Mouse (Mus musculus) hindbrain, embryonic 14.5 days (tissue): ENCODE measurements around the gene Trak2. TPM values are rescaled to one million over a fixed set of nuclear protein-coding genes. Genes with fewer than 3 reads are reported as not detected.

Experiments
- ATAC-seq: fragments of 200-750 bp; cut with Nextera tagmentation; 2 replicates; pipeline ENCODE4 v1.8.0; 2017; ENCODE audit warnings: moderate number of reproducible peaks, mild to moderate bottlenecking, moderate TSS enrichment, moderate library complexity; ENCODE audit not compliant: low FRiP score
- DNase-seq: peaks from one replicate; pipeline ENCODE4 v3.0.0-alpha.2; 2015; ENCODE audit warnings: low spot score
- H3K27ac ChIP-seq: fragments of 300-500 bp; sonication (generic); 2 replicates; pipeline ENCODE4 v1.5.1; 2014; ENCODE audit warnings: mild to moderate bottlenecking, moderate library complexity
- H3K27me3 ChIP-seq: fragments of 300-500 bp; sonication (generic); 2 replicates; pipeline ENCODE4 v1.6.1; 2014; ENCODE audit warnings: mild to moderate bottlenecking, low read length, mixed read lengths; ENCODE audit not compliant: control insufficient read depth, insufficient read depth
- H3K36me3 ChIP-seq: fragments of 300-500 bp; sonication (generic); replicated peaks from 2 replicates; pipeline ENCODE4 v1.6.1; 2014; ENCODE audit not compliant: control insufficient read depth, insufficient read depth
- H3K4me1 ChIP-seq: fragments of 300-500 bp; sonication (generic); replicated peaks from 2 replicates; pipeline ENCODE4 v1.6.1; 2014; ENCODE audit warnings: antibody characterized with exemption, low read length, mixed read lengths; ENCODE audit not compliant: control insufficient read depth, insufficient read depth
- H3K4me2 ChIP-seq: fragments of 300-500 bp; sonication (generic); replicated peaks from 2 replicates; pipeline ENCODE4 v1.6.1; 2014; ENCODE audit warnings: mild to moderate bottlenecking, moderate library complexity
- H3K4me3 ChIP-seq: fragments of 300-500 bp; sonication (generic); replicated peaks from 2 replicates; pipeline ENCODE4 v1.5.1; 2014; ENCODE audit warnings: mild to moderate bottlenecking, low read length
- H3K9ac ChIP-seq: fragments of 300-500 bp; sonication (generic); 2 replicates; pipeline ENCODE4 v1.6.1; 2014
- H3K9me3 ChIP-seq: fragments of 300-500 bp; sonication (generic); 2 replicates; pipeline ENCODE4 v1.6.1; 2016; ENCODE audit warnings: low read length; ENCODE audit not compliant: control insufficient read depth
- WGBS: fragments of 180-500 bp; shearing (Covaris S2); extraction: QIAGEN DNeasy Blood & Tissue Kit; methylation state at CpG from one replicate; pipeline ENCODE4 v1.1.7; 2014; 5-methylcytosine and 5-hydroxymethylcytosine counted together
- polyA plus RNA-seq: library from polyadenylated mRNA; unstranded; fragments of >200 nt; fragmentation: Nextera tagmentation; extraction: Ambion mirVana; gene quantifications from 2 replicates; pipeline ENCODE4 v1.2.1, GENCODE M21; 2014

The Trak2 gene
- polyA plus RNA-seq, 1 experiment from 2014 or later, result 18.0 TPM

- Histone ChIP-seq H3K27ac (no peak overlapping the region), H3K36me3 (no peaks in the 10 kb centered on the region), H3K4me1 (peaks cover 5% of the 10 kb centered on the region), H3K9ac (no peak overlapping the region), H3K27me3 (no peaks in the 10 kb centered on the region), H3K4me2 (no peak overlapping the region), H3K4me3 (no peak overlapping the region), H3K9me3 (no peaks in the 10 kb centered on the region)
- DNase-seq (no peak), ATAC-seq (no peak)
- WGBS, result 90% methylated on average over 9 of the region's 9 CpGs
Observed at GRCm38 (mm10) chr1:58956229-58956628, 17.0 kb downstream of the Trak2 start.

DNA sequence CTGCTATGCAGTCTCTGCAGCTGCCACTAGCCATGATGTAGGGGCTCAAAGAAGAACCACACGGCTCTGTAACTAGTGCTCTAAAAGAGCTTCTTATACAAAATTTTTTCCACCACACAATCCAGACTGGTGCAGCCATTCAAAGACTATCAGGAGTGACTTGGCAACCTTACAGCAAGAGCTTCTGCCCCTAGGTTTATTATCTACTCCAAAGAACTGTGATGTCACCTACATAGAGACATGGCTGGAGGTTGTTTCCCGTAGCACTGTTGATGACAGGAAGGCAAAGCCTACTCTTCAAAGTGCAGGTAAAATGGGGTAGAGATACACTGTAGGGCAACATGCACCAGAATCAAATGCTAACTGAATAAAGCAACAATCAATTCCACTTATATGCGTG, 17.5 kb downstream of the Trak2 start:
- Histone ChIP-seq H3K36me3 (no peaks in the 10 kb centered on the region), H3K9ac (no peak overlapping the region), H3K4me1 (peaks cover 5% of the 10 kb centered on the region), H3K27ac (no peak overlapping the region), H3K9me3 (no peaks in the 10 kb centered on the region), H3K27me3 (no peaks in the 10 kb centered on the region), H3K4me3 (no peak overlapping the region), H3K4me2 (no peak overlapping the region)
- DNase-seq (no peak), ATAC-seq (no peak)
- 91% methylated on average over 3 of the region's 3 CpGs for WGBS

DNA sequence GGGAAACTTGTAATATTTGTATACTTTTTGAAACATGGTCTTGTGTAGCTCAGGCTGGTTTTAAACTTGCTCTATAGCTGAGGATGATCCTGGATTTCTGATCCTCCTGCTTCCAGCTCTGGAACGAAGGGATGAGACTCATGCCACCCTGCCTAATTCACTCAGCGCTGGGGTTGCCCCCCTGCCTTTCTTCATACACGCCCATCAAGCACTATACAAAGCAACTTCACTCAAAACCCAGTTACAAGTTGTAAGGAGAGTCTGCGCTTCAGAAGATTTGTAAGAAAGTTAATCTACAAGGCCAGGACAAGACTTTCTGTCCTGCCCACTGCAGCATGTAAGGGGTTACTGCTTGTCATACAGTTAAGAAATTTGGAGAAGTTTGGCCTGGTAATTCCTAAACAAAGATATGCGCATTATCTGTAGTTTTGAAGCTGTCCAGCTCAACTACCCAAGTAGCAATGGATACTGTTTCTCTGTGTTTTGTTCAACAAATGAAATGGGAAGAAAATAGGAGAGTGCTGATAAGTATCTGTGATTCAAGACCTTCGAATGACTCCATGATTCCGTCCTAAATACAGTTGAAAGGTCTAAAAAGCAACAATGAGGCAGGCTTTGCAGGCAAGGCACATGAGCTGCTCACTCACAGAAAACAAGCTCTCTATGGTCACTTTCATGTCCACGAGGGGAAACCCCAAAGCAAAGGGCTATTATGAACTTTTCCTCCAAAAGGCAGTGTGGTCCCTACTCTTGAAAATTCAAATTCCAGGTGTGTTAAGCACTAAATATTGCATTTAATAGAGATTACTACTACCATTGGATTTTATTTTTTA, 18.4 kb downstream of the Trak2 start:
- Histone ChIP-seq H3K27ac (no peak overlapping the region), H3K27me3 (no peaks in the 10 kb centered on the region), H3K36me3 (no peaks in the 10 kb centered on the region), H3K9me3 (no peaks in the 10 kb centered on the region), H3K4me3 (no peak overlapping the region), H3K4me2 (no peak overlapping the region), H3K4me1 (peaks cover 5% of the 10 kb centered on the region), H3K9ac (no peak overlapping the region)
- ATAC-seq (no peak), DNase-seq (no peak)
- 84% methylated on average over 8 of the region's 8 CpGs for WGBS

DNA sequence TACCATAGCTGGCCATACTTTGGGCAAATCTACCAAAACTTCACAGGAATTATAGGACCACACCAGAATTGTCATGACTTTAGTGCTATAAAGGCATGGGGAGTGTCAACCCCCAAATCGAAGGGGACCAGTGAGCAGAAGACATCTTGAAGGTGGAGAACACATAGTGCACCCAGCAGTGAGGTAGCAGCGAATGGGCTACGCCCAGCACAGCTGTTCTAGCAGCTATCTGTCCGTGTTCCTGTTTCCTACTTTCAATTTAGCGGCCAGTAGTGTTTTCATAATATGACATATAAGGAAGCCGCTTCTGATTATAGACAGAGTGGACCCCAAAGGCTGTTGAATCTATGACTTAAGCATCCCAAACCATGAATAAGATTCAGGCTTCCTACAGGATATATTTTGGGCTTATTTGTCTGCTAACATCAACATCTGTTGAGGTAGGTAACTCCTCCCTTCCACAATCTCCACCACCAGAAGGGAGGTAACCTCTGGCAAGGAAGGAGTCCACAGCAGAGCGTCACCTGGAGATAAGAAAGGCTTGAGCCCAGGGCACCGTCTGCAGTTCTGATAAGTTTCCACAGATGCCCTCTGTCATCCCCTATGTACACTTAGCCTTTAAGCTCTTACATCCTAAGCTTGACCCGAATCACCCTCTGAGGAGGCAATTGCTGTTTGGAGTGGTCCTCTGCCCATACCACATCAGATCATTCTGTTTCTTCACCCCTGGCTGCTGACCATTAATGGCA, 19.4 kb downstream of the Trak2 start:
- Histone ChIP-seq H3K4me2 (no peak overlapping the region), H3K36me3 (no peaks in the 10 kb centered on the region), H3K27me3 (no peaks in the 10 kb centered on the region), H3K27ac (no peak overlapping the region), H3K4me1 (peaks cover 5% of the 10 kb centered on the region), H3K9me3 (no peaks in the 10 kb centered on the region), H3K9ac (no peak overlapping the region), H3K4me3 (no peak overlapping the region)
- ATAC-seq (no peak), DNase-seq (no peak)
- WGBS, result 94% methylated on average over 9 of the region's 9 CpGs

DNA sequence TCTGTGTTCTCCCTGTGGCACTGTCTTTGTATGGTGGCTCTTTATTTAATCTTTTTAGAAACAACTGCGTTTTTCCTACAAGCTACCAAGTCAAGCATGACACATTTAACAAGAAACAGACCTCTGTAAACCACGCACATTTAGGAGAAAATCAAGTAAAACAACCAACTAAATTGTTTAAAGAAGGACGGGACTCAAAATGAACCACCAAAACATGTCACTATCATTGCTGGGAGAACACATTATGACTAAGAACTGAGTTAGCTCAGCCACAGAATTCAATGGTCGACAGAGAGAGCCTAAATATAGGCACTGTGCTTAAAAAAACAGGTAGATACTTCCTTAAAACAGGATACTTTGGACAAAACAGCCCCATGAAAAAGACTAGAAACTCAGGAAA, 20.2 kb downstream of the Trak2 start:
- whole genome bisulfite sequencing, result 64% methylated on average over 4 of the region's 4 CpGs
- Histone ChIP-seq H3K36me3 (no peaks in the 10 kb centered on the region), H3K4me3 (no peak overlapping the region), H3K4me2 (no peak overlapping the region), H3K27me3 (no peaks in the 10 kb centered on the region), H3K9me3 (no peaks in the 10 kb centered on the region), H3K27ac (no peak overlapping the region), H3K4me1 (peaks cover 2% of the 10 kb centered on the region), H3K9ac (no peak overlapping the region)
- DNase-seq (no peak), ATAC-seq (no peak)

DNA sequence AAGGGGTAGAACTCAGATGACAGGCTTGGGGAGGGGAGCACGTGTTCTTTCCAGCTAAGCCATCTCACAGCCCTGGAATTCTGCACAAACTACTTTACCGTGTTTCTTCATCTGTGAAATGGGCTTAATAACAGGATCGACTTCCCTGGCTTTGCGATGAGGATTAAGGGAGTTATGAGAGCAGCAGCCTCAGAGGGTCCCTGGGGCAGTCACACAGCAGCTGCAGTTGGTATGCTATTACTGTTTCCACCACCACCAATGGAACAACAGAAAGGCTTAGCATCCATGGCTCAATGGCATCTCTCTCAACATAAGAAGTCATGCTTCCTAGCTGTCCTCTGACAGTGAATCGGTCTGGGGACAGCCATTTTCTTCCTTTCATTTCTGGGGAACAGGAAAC, 20.7 kb downstream of the Trak2 start:
- DNase-seq (no peak), ATAC-seq (no peak)
- no peak overlapping the region for H3K4me3 ChIP-seq
- no peak overlapping the region for H3K9ac ChIP-seq
- H3K4me1 ChIP-seq, result no peaks in the 10 kb centered on the region
- no peaks in the 10 kb centered on the region for H3K36me3 ChIP-seq
- WGBS, result 89% methylated on average over 5 of the region's 5 CpGs
- no peak overlapping the region for H3K27ac ChIP-seq
- H3K9me3 ChIP-seq, result no peaks in the 10 kb centered on the region
- H3K4me2 ChIP-seq, result no peak overlapping the region
- H3K27me3 ChIP-seq, result no peaks in the 10 kb centered on the region

DNA sequence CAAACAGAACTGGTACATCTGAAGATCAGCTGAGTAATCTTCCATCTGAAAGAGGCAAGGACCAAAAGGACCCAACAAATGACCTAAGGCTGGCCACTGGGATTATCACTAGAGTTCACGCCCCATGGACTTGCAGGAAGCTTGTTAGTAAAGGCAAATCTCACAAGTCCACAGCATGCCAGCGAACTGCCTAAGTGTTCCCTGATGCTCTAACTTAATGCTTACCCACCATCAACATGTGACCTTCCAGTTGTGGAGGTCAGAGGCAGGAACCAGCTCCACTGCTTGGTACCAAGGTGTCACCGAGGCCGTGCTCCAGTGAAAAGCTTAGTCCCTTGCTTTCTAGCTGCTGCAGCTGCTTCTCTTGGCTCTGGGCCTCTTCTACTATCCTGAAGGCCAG, 21.4 kb downstream of the Trak2 start:
- ATAC-seq (no peak), DNase-seq (no peak)
- 90% methylated on average over 4 of the region's 4 CpGs for WGBS
- Histone ChIP-seq H3K27ac (no peak overlapping the region), H3K9me3 (no peaks in the 10 kb centered on the region), H3K36me3 (no peaks in the 10 kb centered on the region), H3K9ac (no peak overlapping the region), H3K27me3 (no peaks in the 10 kb centered on the region), H3K4me2 (no peak overlapping the region), H3K4me1 (no peaks in the 10 kb centered on the region), H3K4me3 (no peak overlapping the region)

DNA sequence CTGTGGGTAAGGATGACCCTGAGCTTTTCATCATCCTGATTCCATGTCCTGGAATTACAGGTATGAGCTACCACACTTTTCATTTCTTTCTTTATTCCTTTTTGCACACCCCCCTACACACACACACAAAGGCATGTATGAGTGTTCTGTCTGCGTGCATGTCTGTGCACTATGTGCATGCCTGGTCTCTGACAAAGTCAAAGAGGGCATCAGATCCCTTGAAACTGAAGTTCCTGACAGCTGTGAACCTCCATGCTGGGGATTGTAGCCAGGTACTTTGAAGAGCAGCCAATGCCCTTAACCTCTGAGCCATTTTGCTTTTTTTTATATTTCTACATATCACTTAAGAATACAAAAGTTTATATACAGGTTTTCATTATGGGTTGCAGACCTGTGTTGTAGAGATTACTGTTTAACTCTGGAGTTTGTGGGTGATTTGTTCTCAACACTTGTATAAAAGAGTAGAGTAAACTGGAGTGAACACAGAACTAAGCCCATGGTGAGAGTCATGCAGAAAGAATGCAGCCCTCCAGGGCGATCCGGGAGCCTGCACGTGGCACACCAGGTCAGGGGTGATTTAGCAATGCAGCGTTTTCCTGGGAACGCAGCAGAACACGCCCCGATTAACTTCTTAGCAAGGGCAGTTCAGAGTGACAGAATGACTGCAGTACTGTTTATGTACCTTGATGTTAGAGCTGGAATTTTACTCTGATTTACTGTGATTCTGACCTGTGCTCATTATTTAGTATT, 22.2 kb downstream of the Trak2 start:
- Histone ChIP-seq H3K27ac (no peak overlapping the region), H3K9me3 (no peaks in the 10 kb centered on the region), H3K36me3 (peaks cover 2% of the 10 kb centered on the region), H3K4me1 (no peaks in the 10 kb centered on the region), H3K4me3 (no peak overlapping the region), H3K9ac (no peak overlapping the region), H3K4me2 (no peak overlapping the region), H3K27me3 (no peaks in the 10 kb centered on the region)
- ATAC-seq, result no peak
- DNase-seq, result no peak
- WGBS, result 53% methylated on average over 8 of the region's 8 CpGs

GRCm38 (mm10) chr1:58949561-58950106, 23.6 kb downstream of the Trak2 start:
- Histone ChIP-seq H3K36me3 (peaks cover 17% of the 10 kb centered on the region), H3K9ac (no peak overlapping the region), H3K9me3 (no peaks in the 10 kb centered on the region), H3K4me2 (no peak overlapping the region), H3K4me1 (no peaks in the 10 kb centered on the region), H3K27me3 (no peaks in the 10 kb centered on the region), H3K27ac (no peak overlapping the region), H3K4me3 (no peak overlapping the region)
- DNase-seq (no peak), ATAC-seq (no peak)
- WGBS, result 88% methylated on average over 6 of the region's 6 CpGs
